25 mouse cellular contexts compared by ENCODE assay signal in the genomic region with DNA sequence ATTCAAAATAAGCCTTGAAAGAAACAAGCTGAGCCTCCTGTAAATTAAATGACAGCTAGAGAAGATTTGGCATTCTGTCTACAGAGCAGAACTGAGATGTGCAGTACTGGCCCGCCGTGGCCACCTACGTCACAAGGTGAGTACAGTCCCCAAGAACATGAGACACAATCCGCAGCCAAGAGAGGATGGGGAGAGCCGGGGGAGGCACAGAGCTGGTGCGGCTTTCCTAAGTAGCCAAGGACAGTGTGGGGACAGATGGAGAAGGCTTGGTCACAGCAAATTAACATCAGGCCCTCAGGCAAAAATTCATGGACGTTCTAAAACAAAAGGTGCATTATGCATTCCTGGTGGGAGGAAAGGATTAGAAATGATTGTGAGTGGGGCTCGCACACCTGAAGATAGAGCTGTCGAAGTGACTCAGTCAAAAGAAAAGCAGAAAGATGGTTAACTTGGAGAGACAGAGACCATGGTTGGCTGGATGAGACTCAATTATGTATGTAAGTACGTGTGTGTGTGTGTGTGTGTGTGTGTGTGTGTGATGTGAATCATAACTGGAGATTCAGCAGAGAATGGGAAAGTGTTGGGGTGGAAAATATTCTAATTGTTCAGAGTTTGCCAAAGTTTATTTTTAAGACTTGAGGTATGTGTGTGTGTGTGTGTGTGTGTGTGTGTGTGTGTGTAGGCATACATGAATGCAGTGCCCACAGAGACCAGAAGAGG.
"Had no signal": no experiment of that assay in that cellular context is flagged by ENCODE, and none has a peak within 500 bp of the region (broad histone marks: within the 10 kb centered on the region; RNA-seq: fewer than 3 reads in every experiment).

No protein-coding gene starts in this region.

- H3K27ac ChIP-seq: intestine, embryonic 15.5 days; kidney, embryonic 15.5 days; limb, embryonic 10.5 days; limb, embryonic 13.5 days; liver, embryonic 12.5 days; liver, embryonic 15.5 days; lung, embryonic 15.5 days; neural tube, embryonic 13.5 days; stomach, postnatal 0 days had no signal

- H3K36me3 ChIP-seq: intestine, embryonic 15.5 days; kidney, embryonic 15.5 days; limb, embryonic 10.5 days; limb, embryonic 13.5 days; liver, embryonic 12.5 days; liver, embryonic 15.5 days; lung, embryonic 15.5 days; neural tube, embryonic 13.5 days had no signal

- H3K4me1 ChIP-seq: intestine, embryonic 15.5 days; kidney, embryonic 15.5 days; limb, embryonic 10.5 days; limb, embryonic 13.5 days; liver, embryonic 12.5 days; liver, embryonic 15.5 days; lung, embryonic 15.5 days; megakaryocyte, embryonic 14.5 days; neural tube, embryonic 13.5 days had no signal

- DNase-seq: kidney, adult 11 months; kidney, adult 8-10 months; kidney, postnatal 10 days; kidney, postnatal 36 days; layer of hippocampus, adult 9-11 months; liver; lung, adult 18-20 months; lung, postnatal 10 days; lung, postnatal 36 days; retina, postnatal 1 day; right cerebral cortex, postnatal 4 days; thymus, adult 2 months; thymus, postnatal 14 days; thymus, postnatal 4 days had no signal

- H3K4me3 ChIP-seq: intestine, embryonic 15.5 days; kidney, embryonic 15.5 days; limb, embryonic 10.5 days; limb, embryonic 13.5 days; liver, embryonic 12.5 days; liver, embryonic 15.5 days; lung, embryonic 15.5 days; megakaryocyte, embryonic 14.5 days; neural tube, embryonic 13.5 days had no signal

- H3K27me3 ChIP-seq: intestine, embryonic 15.5 days; kidney, embryonic 15.5 days; limb, embryonic 13.5 days; liver, embryonic 12.5 days; liver, embryonic 15.5 days; lung, embryonic 15.5 days; megakaryocyte, embryonic 14.5 days; neural tube, embryonic 13.5 days had no signal

- ATAC-seq: intestine, embryonic 15.5 days; liver, embryonic 12.5 days had no signal

- H3K9ac ChIP-seq: intestine, embryonic 15.5 days; kidney, embryonic 15.5 days; limb, embryonic 13.5 days; liver, embryonic 12.5 days; liver, embryonic 15.5 days; lung, embryonic 15.5 days; neural tube, embryonic 13.5 days had no signal

- H3K4me2 ChIP-seq: intestine, embryonic 15.5 days; kidney, embryonic 15.5 days; limb, embryonic 13.5 days; liver, embryonic 12.5 days; liver, embryonic 15.5 days; lung, embryonic 15.5 days; midbrain, embryonic 11.5 days; neural tube, embryonic 13.5 days had no signal

- H3K9me3 ChIP-seq: intestine, embryonic 15.5 days; kidney, embryonic 15.5 days; limb, embryonic 10.5 days; liver, embryonic 15.5 days; lung, embryonic 15.5 days; neural tube, embryonic 13.5 days had no signal
